Mouse (Mus musculus): ENCODE results near the gene 4930539E08Rik. TPM values are rescaled to one million over a fixed set of nuclear protein-coding genes. Genes with fewer than 3 reads are reported as not detected.

Gene 4930539E08Rik
- polyA plus RNA-seq, 1 experiment from 2014 or later = 0.19 TPM

- no peak overlapping the region for H3K27ac ChIP-seq (ENCODE audit: low read depth, low read length)
- H3K4me2 ChIP-seq (ENCODE audit: low read depth, low read length, severe bottlenecking) = no peak overlapping the region
- DNase-seq (ENCODE audit: low spot score) (no peak), ATAC-seq (replicated peaks; ENCODE audit: low FRiP score) (no peak)
- H3K4me3 ChIP-seq (ENCODE audit: low read depth, low read length) = no peak overlapping the region
- WGBS = 68% methylated on average over 13 of the region's 13 CpGs
- no peaks in the 10 kb centered on the region for H3K36me3 ChIP-seq (ENCODE audit: control insufficient read depth, insufficient read depth, low read length)
- peaks cover 5% of the 10 kb centered on the region; the same call in 1 of the 2 replicates for H3K27me3 ChIP-seq (ENCODE audit: control insufficient read depth, insufficient read depth, low read length)
- H3K4me1 ChIP-seq (replicated peaks; ENCODE audit: control insufficient read depth, insufficient read depth, low read length) = peaks cover 12% of the 10 kb centered on the region; the same call in 1 of the 2 replicates
- H3K9me3 ChIP-seq (ENCODE audit: control insufficient read depth, low read length) = no peaks in the 10 kb centered on the region
- H3K9ac ChIP-seq (ENCODE audit: low read length) = peak overlapping the region; percentile 12; the same call in 1 of the 2 replicates
These were observed 9.7 kb downstream of the 4930539E08Rik start for GRCm38 (mm10) chr17:28905377-28905916.

- Histone ChIP-seq H3K9me3 (ENCODE audit: control insufficient read depth, low read length) (no peaks in the 10 kb centered on the region), H3K4me2 (ENCODE audit: low read depth, low read length, severe bottlenecking) (no peak overlapping the region), H3K36me3 (ENCODE audit: control insufficient read depth, insufficient read depth, low read length) (no peaks in the 10 kb centered on the region), H3K4me1 (replicated peaks; ENCODE audit: control insufficient read depth, insufficient read depth, low read length) (peaks cover 12% of the 10 kb centered on the region; the same call in 1 of the 2 replicates), H3K27me3 (ENCODE audit: control insufficient read depth, insufficient read depth, low read length) (peaks cover 5% of the 10 kb centered on the region; the same call in 1 of the 2 replicates), H3K4me3 (ENCODE audit: low read depth, low read length) (no peak overlapping the region), H3K9ac (ENCODE audit: low read length) (peak overlapping the region; percentile 12; the same call in 1 of the 2 replicates), H3K27ac (ENCODE audit: low read depth, low read length) (no peak overlapping the region)
- 32% methylated on average over 23 of the region's 23 CpGs for WGBS
- DNase-seq (ENCODE audit: low spot score) (peak; percentile 82), ATAC-seq (replicated peaks; ENCODE audit: low FRiP score) (peak; percentile 27; the same call in 1 of the 2 replicates)
These were observed 10.4 kb downstream of the 4930539E08Rik start for GRCm38 (mm10) chr17:28904546-28905376.

- Histone ChIP-seq H3K27me3 (ENCODE audit: control insufficient read depth, insufficient read depth, low read length) (no peaks in the 10 kb centered on the region), H3K9ac (ENCODE audit: low read length) (no peak overlapping the region), H3K36me3 (ENCODE audit: control insufficient read depth, insufficient read depth, low read length) (no peaks in the 10 kb centered on the region), H3K4me3 (ENCODE audit: low read depth, low read length) (no peak overlapping the region), H3K27ac (ENCODE audit: low read depth, low read length) (no peak overlapping the region), H3K9me3 (ENCODE audit: control insufficient read depth, low read length) (no peaks in the 10 kb centered on the region), H3K4me2 (ENCODE audit: low read depth, low read length, severe bottlenecking) (no peak overlapping the region), H3K4me1 (replicated peaks; ENCODE audit: control insufficient read depth, insufficient read depth, low read length) (peaks cover 7% of the 10 kb centered on the region; the same call in 1 of the 2 replicates)
- DNase-seq (ENCODE audit: low spot score) (no peak), ATAC-seq (replicated peaks; ENCODE audit: low FRiP score) (no peak)
- 74% methylated on average over 4 of the region's 4 CpGs for WGBS
These were observed 13.6 kb downstream of the 4930539E08Rik start for GRCm38 (mm10) chr17:28901559-28901958.

- Histone ChIP-seq H3K4me2 (ENCODE audit: low read depth, low read length, severe bottlenecking) (no peak overlapping the region), H3K4me3 (ENCODE audit: low read depth, low read length) (no peak overlapping the region), H3K9me3 (ENCODE audit: control insufficient read depth, low read length) (no peaks in the 10 kb centered on the region), H3K27me3 (ENCODE audit: control insufficient read depth, insufficient read depth, low read length) (no peaks in the 10 kb centered on the region), H3K4me1 (replicated peaks; ENCODE audit: control insufficient read depth, insufficient read depth, low read length) (no peaks in the 10 kb centered on the region), H3K36me3 (ENCODE audit: control insufficient read depth, insufficient read depth, low read length) (no peaks in the 10 kb centered on the region), H3K27ac (ENCODE audit: low read depth, low read length) (no peak overlapping the region), H3K9ac (ENCODE audit: low read length) (no peak overlapping the region)
- DNase-seq (ENCODE audit: low spot score) (no peak), ATAC-seq (replicated peaks; ENCODE audit: low FRiP score) (no peak)
- 87% methylated on average over 19 of the region's 19 CpGs for WGBS
These were observed 15.7 kb downstream of the 4930539E08Rik start for GRCm38 (mm10) chr17:28899427-28899826.

GRCm38 (mm10) chr17:28898249-28898648 lies 16.9 kb downstream of the 4930539E08Rik start:
- ATAC-seq (replicated peaks; ENCODE audit: low FRiP score) (no peak), DNase-seq (ENCODE audit: low spot score) (no peak)
- H3K9ac ChIP-seq (ENCODE audit: low read length) = no peak overlapping the region
- H3K4me3 ChIP-seq (ENCODE audit: low read depth, low read length) = no peak overlapping the region
- H3K27me3 ChIP-seq (ENCODE audit: control insufficient read depth, insufficient read depth, low read length) = no peaks in the 10 kb centered on the region
- H3K27ac ChIP-seq (ENCODE audit: low read depth, low read length) = no peak overlapping the region
- no peaks in the 10 kb centered on the region for H3K4me1 ChIP-seq (replicated peaks; ENCODE audit: control insufficient read depth, insufficient read depth, low read length)
- WGBS = 79% methylated on average over 5 of the region's 5 CpGs
- H3K9me3 ChIP-seq (ENCODE audit: control insufficient read depth, low read length) = no peaks in the 10 kb centered on the region
- no peaks in the 10 kb centered on the region for H3K36me3 ChIP-seq (ENCODE audit: control insufficient read depth, insufficient read depth, low read length)
- H3K4me2 ChIP-seq (ENCODE audit: low read depth, low read length, severe bottlenecking) = no peak overlapping the region

GRCm38 (mm10) chr17:28897817-28898216 lies 17.3 kb downstream of the 4930539E08Rik start:
- Histone ChIP-seq H3K9me3 (ENCODE audit: control insufficient read depth, low read length) (no peaks in the 10 kb centered on the region), H3K4me2 (ENCODE audit: low read depth, low read length, severe bottlenecking) (no peak overlapping the region), H3K27ac (ENCODE audit: low read depth, low read length) (no peak overlapping the region), H3K36me3 (ENCODE audit: control insufficient read depth, insufficient read depth, low read length) (no peaks in the 10 kb centered on the region), H3K9ac (ENCODE audit: low read length) (no peak overlapping the region), H3K27me3 (ENCODE audit: control insufficient read depth, insufficient read depth, low read length) (no peaks in the 10 kb centered on the region), H3K4me3 (ENCODE audit: low read depth, low read length) (no peak overlapping the region), H3K4me1 (replicated peaks; ENCODE audit: control insufficient read depth, insufficient read depth, low read length) (no peaks in the 10 kb centered on the region)
- 88% methylated on average over 5 of the region's 5 CpGs for WGBS
- no peak for ATAC-seq (replicated peaks; ENCODE audit: low FRiP score)
- no peak for DNase-seq (ENCODE audit: low spot score)

- 93% methylated on average over 11 of the region's 11 CpGs for WGBS
- H3K4me1 ChIP-seq (replicated peaks; ENCODE audit: control insufficient read depth, insufficient read depth, low read length) = no peaks in the 10 kb centered on the region
- ATAC-seq (replicated peaks; ENCODE audit: low FRiP score) (no peak), DNase-seq (ENCODE audit: low spot score) (no peak)
- H3K9me3 ChIP-seq (ENCODE audit: control insufficient read depth, low read length) = no peaks in the 10 kb centered on the region
- no peak overlapping the region for H3K27ac ChIP-seq (ENCODE audit: low read depth, low read length)
- no peak overlapping the region for H3K4me2 ChIP-seq (ENCODE audit: low read depth, low read length, severe bottlenecking)
- H3K36me3 ChIP-seq (ENCODE audit: control insufficient read depth, insufficient read depth, low read length) = no peaks in the 10 kb centered on the region
- no peaks in the 10 kb centered on the region for H3K27me3 ChIP-seq (ENCODE audit: control insufficient read depth, insufficient read depth, low read length)
- no peak overlapping the region for H3K4me3 ChIP-seq (ENCODE audit: low read depth, low read length)
- no peak overlapping the region for H3K9ac ChIP-seq (ENCODE audit: low read length)
These were observed 18.9 kb downstream of the 4930539E08Rik start for GRCm38 (mm10) chr17:28896095-28896780.

GRCm38 (mm10) chr17:28895217-28895875 lies 19.8 kb downstream of the 4930539E08Rik start:
- no peak overlapping the region for H3K4me3 ChIP-seq (ENCODE audit: low read depth, low read length)
- no peaks in the 10 kb centered on the region for H3K27me3 ChIP-seq (ENCODE audit: control insufficient read depth, insufficient read depth, low read length)
- H3K27ac ChIP-seq (ENCODE audit: low read depth, low read length) = no peak overlapping the region
- H3K9me3 ChIP-seq (ENCODE audit: control insufficient read depth, low read length) = no peaks in the 10 kb centered on the region
- H3K4me2 ChIP-seq (ENCODE audit: low read depth, low read length, severe bottlenecking) = no peak overlapping the region
- no peaks in the 10 kb centered on the region for H3K36me3 ChIP-seq (ENCODE audit: control insufficient read depth, insufficient read depth, low read length)
- no peak for DNase-seq (ENCODE audit: low spot score)
- no peak overlapping the region for H3K9ac ChIP-seq (ENCODE audit: low read length)
- no peak for ATAC-seq (replicated peaks; ENCODE audit: low FRiP score)
- no peaks in the 10 kb centered on the region for H3K4me1 ChIP-seq (replicated peaks; ENCODE audit: control insufficient read depth, insufficient read depth, low read length)
- WGBS = 92% methylated on average over 21 of the region's 21 CpGs
